Mouse (Mus musculus) limb, embryonic 14.5 days (tissue): ENCODE data around the gene Trib2. TPM values are rescaled to one million over a fixed set of nuclear protein-coding genes. Genes with fewer than 3 reads are reported as not detected.

Experiments used
- ATAC-seq: fragments of 200-750 bp; cut with Nextera tagmentation; 2 replicates; pipeline ENCODE4 v1.8.0; 2017; ENCODE audit warnings: low read depth, moderate number of reproducible peaks, moderate TSS enrichment; ENCODE audit not compliant: low FRiP score
- DNase-seq: peaks from one replicate; pipeline ENCODE4 v3.0.0-alpha.2; 2015; ENCODE audit warnings: low spot score
- H3K27ac ChIP-seq: fragments of 300-500 bp; sonication (generic); replicated peaks from 2 replicates; pipeline ENCODE4 v1.5.1; 2014; ENCODE audit warnings: low read depth, mild to moderate bottlenecking, low read length, moderate library complexity, mixed read lengths
- H3K27me3 ChIP-seq: fragments of 300-500 bp; sonication (generic); 2 replicates; pipeline ENCODE4 v1.6.1; 2014; ENCODE audit warnings: low read length, mixed read lengths; ENCODE audit not compliant: control insufficient read depth, insufficient read depth
- H3K36me3 ChIP-seq: fragments of 300-500 bp; sonication (generic); 2 replicates; pipeline ENCODE4 v1.6.1; 2014; ENCODE audit warnings: mild to moderate bottlenecking, low read length, moderate library complexity, mixed read lengths; ENCODE audit not compliant: control insufficient read depth, insufficient read depth
- H3K4me1 ChIP-seq: fragments of 300-500 bp; sonication (generic); 2 replicates; pipeline ENCODE4 v1.6.1; 2014; ENCODE audit warnings: antibody characterized with exemption, low read length, mixed read lengths; ENCODE audit not compliant: control insufficient read depth, insufficient read depth
- H3K4me2 ChIP-seq: fragments of 300-500 bp; sonication (generic); replicated peaks from 2 replicates; pipeline ENCODE4 v1.6.1; 2014; ENCODE audit warnings: low read depth, mild to moderate bottlenecking, low read length, moderate library complexity; ENCODE audit not compliant: severe bottlenecking
- H3K4me3 ChIP-seq: fragments of 300-500 bp; sonication (generic); replicated peaks from 2 replicates; pipeline ENCODE4 v1.5.1; 2014; ENCODE audit warnings: low read length
- H3K9ac ChIP-seq: fragments of 300-500 bp; sonication (generic); 2 replicates; pipeline ENCODE4 v1.6.1; 2014; ENCODE audit warnings: mild to moderate bottlenecking, low read depth, low read length, moderate library complexity; ENCODE audit not compliant: severe bottlenecking
- H3K9me3 ChIP-seq: fragments of 300-500 bp; sonication (generic); 2 replicates; pipeline ENCODE4 v1.6.1; 2016; ENCODE audit warnings: low read length; ENCODE audit not compliant: control insufficient read depth
- POLR2A ChIP-seq: fragments of 200-500 bp; IDR thresholded peaks from 2 replicates; pipeline ENCODE4 v1.8.0; 2012; ENCODE audit warnings: inconsistent platforms, mild to moderate bottlenecking, moderate library complexity, borderline replicate concordance; ENCODE audit not compliant: insufficient read depth, insufficient read length; ENCODE audit errors: extremely low read depth
- WGBS: fragments of 180-500 bp; shearing (Covaris S2); extraction: QIAGEN DNeasy Blood & Tissue Kit; methylation state at CpG from one replicate; pipeline ENCODE4 v1.1.7; 2014; 5-methylcytosine and 5-hydroxymethylcytosine counted together
- polyA plus RNA-seq, 2 experiments: library from polyadenylated mRNA; depleted of rRNA in 1 of 2; stranded (reverse) in 1 of 2; unstranded in 1 of 2; fragments of >200 nt; fragmentation: Nextera tagmentation in 1 of 2; extraction: Ambion mirVana in 1 of 2; gene quantifications; 2 replicates each; pipeline versions ENCODE4 v1.2.1 to v1.2.3; 2012 to 2014

Gene Trib2
- polyA plus RNA-seq, 2 experiments: 44.7 to 64.2 TPM

DNA sequence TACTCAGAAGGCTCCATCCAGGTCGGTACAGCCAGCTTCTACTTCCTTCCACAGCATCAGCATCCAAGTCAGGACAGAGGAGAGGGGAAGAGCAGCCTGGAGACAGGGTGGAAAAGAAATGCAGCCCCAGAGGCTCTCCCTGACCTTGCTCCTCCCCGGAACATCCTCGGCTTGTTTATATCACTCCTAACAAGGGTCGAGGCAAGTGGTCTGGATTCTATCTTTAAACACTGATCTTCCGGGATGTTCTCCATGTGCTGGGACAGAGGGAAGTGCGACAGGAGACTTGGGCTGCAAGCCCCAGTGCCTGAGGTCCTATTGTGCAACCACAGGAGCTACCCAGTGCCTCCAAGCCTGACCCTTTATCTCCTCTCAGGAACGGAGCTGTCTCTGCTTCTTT lies 18.7 kb downstream of the Trib2 start:
- peaks cover 88% of the 10 kb centered on the region for H3K36me3 ChIP-seq

DNA sequence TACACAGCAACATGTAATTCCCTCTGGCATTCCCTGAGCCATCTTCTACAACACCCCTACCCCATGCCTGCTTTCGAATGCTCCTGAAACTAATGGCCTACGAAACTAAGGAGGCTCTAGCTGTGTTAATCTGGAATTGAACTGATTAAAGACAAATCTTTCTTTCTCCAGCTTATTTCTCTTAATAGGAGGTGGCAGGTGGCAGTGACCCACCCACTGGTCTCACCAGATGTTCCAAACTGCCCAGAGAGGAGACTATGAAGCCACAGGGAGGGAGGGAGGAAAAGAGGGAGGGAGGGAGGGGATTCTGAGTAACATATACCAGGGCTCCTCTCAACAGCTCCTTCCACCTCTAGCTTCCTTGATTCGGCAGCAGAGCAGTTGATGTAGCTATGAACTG lies 20.8 kb downstream of the Trib2 start:
- H3K27ac ChIP-seq: no peak overlapping the region
- ATAC-seq: no peak
- TF ChIP-seq POLR2A: no peak
- no peaks in the 10 kb centered on the region for H3K4me1 ChIP-seq
- no peak overlapping the region for H3K4me2 ChIP-seq
- H3K4me3 ChIP-seq: no peak overlapping the region
- no peak overlapping the region for H3K9ac ChIP-seq
- no peaks in the 10 kb centered on the region for H3K27me3 ChIP-seq
- peaks cover 86% of the 10 kb centered on the region for H3K36me3 ChIP-seq
- WGBS: 70% methylated on average over 3 of the region's 3 CpGs
- no peak for DNase-seq
- no peaks in the 10 kb centered on the region for H3K9me3 ChIP-seq

More for the DNA sequence above, 18.7 kb downstream of the Trib2 start:
- no peak overlapping the region for H3K4me2 ChIP-seq
- H3K4me3 ChIP-seq: no peak overlapping the region
- H3K27me3 ChIP-seq: no peaks in the 10 kb centered on the region
- H3K4me1 ChIP-seq: 0 out of 2 replicates have a peak, but pooled peaks cover 9% of the 10 kb centered on the region
- ATAC-seq (no peak), DNase-seq (no peak)
- 47% methylated on average over 7 of the region's 7 CpGs for WGBS
- H3K27ac ChIP-seq: no peak overlapping the region
- H3K9ac ChIP-seq: no peak overlapping the region
- TF ChIP-seq POLR2A: no peak
- H3K9me3 ChIP-seq: no peaks in the 10 kb centered on the region

DNA sequence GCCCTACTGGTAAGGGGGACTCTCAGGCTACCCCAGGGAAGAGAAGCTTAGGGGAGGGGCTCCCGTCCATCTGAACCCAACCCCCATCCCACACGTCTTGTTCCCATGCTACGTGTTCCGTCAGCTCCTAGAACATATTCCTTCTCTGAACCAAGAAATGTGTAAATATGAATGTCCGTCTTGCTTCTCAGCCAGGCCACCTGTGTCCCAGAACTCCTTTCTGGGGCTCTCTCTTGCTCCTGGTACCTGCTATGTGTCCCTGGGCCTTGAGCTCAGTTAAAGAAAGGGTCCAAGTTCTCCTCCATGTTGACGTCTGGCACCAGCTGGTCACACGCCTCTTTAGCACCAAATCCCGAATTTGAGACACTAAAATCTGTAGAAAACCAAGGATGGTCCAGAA lies 23.4 kb downstream of the Trib2 start:
- no peak for TF ChIP-seq POLR2A
- H3K27ac ChIP-seq: no peak overlapping the region
- ATAC-seq (no peak), DNase-seq (no peak)
- peaks cover 73% of the 10 kb centered on the region for H3K36me3 ChIP-seq
- no peak overlapping the region for H3K9ac ChIP-seq
- no peaks in the 10 kb centered on the region for H3K9me3 ChIP-seq
- H3K4me1 ChIP-seq: no peaks in the 10 kb centered on the region
- H3K4me2 ChIP-seq: no peak overlapping the region
- 88% methylated on average over 8 of the region's 8 CpGs for WGBS
- H3K4me3 ChIP-seq: no peak overlapping the region
- no peaks in the 10 kb centered on the region for H3K27me3 ChIP-seq

DNA sequence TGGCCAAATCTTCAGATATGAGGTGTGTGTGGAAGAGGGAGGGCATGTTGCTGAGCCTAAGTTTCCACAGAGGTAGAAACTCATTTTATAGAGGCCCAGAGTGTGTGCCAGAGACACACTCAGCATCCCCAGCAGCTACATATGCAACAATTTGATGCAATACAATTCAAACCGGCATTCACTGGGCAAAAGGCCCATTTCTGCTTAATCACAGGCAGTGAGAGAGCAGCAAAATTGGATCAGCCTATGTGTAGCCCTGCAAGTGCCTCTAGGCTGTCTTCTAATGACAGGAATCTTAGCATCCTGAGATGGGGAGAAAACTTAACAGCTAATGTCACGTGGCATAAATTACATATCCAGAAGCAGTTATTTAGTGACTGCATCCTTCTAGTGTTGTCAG lies 26.5 kb downstream of the Trib2 start:
- no peak overlapping the region for H3K4me2 ChIP-seq
- H3K9me3 ChIP-seq: no peaks in the 10 kb centered on the region
- no peaks in the 10 kb centered on the region for H3K4me1 ChIP-seq
- H3K4me3 ChIP-seq: no peak overlapping the region
- H3K36me3 ChIP-seq: peaks cover 51% of the 10 kb centered on the region
- H3K9ac ChIP-seq: no peak overlapping the region
- no peak for TF ChIP-seq POLR2A
- no peaks in the 10 kb centered on the region for H3K27me3 ChIP-seq
- WGBS: 59% methylated on average over 2 of the region's 2 CpGs
- no peak for DNase-seq
- no peak for ATAC-seq
- H3K27ac ChIP-seq: no peak overlapping the region

DNA sequence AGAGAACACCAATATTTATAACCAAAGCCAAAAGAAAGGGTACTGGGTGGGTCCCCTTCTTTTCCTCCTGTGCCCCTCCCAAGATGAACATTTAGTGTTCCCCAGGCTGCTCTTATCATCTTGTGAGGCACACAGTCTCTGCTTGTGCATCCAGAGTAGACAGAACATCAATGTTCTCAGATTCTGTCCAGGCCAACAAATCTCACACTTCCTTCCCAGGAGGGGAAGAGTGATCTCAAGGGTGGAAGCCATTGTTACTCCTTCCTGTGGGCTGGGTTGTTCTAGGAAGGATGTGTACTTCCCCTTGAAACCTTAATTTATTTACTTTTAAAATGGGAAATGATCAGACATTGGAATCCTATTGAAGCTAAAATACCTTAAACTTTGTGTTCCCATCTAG lies 39.7 kb downstream of the Trib2 start:
- ATAC-seq (no peak), DNase-seq (no peak)
- Histone ChIP-seq H3K27ac (no peak overlapping the region), H3K4me1 (no peaks in the 10 kb centered on the region), H3K9me3 (no peaks in the 10 kb centered on the region), H3K4me2 (no peak overlapping the region), H3K4me3 (no peak overlapping the region), H3K36me3 (no peaks in the 10 kb centered on the region), H3K9ac (no peak overlapping the region), H3K27me3 (no peaks in the 10 kb centered on the region)
- no peak for TF ChIP-seq POLR2A

DNA sequence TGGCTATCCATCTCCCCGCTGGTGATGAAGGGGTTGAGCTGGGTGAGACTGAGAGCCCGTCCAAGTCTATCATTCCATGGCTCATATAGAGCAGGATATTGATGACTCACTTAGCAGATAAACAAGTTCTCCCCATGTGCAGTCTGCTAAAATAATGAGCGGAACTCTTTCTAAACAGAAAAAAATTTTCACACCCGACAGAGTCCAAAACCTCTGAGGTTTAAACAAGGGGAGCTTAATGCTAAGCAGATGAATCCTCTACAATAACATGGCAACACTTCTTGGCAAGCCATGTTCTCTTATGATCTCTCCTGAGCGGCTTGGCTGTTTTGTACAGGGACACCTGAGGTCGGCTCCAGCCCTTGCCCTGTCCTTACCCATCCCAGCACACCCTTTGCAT lies 45.0 kb downstream of the Trib2 start:
- no peaks in the 10 kb centered on the region for H3K27me3 ChIP-seq
- H3K9ac ChIP-seq: no peak overlapping the region
- H3K36me3 ChIP-seq: no peaks in the 10 kb centered on the region
- H3K4me3 ChIP-seq: no peak overlapping the region
- no peaks in the 10 kb centered on the region for H3K4me1 ChIP-seq
- DNase-seq (no peak), ATAC-seq (no peak)
- 72% methylated on average over 6 of the region's 6 CpGs for WGBS
- H3K4me2 ChIP-seq: no peak overlapping the region
- TF ChIP-seq POLR2A: no peak
- no peaks in the 10 kb centered on the region for H3K9me3 ChIP-seq
- no peak overlapping the region for H3K27ac ChIP-seq
